In genomic region chr3:107559183-107559582, GRCm38 (mm10) we compare ENCODE assay signal across 8 mouse cellular contexts. TPM values are rescaled to one million over a fixed set of nuclear protein-coding genes. Genes with fewer than 3 reads are reported as not detected.
A peak's percentile ranks its signal among the peaks of the same experiment; 100 is the strongest.
DNase-seq lines count a peak whose midpoint lies in the region; ATAC-seq lines count a peak whose summit lies in the region.
"Had no signal": no experiment of that assay in that cellular context is flagged by ENCODE, and none has a peak within 500 bp of the region (broad histone marks: within the 10 kb centered on the region; RNA-seq: fewer than 3 reads in every experiment).

No protein-coding gene starts in this region.

- 13% methylated on average over 3 of the region's 3 CpGs for WGBS in hindbrain, embryonic 11.5 days

- DNase-seq in adrenal gland, adult (ENCODE audit: inconsistent age in 2 of 2, low spot score in 1 of 2): peak; percentile 73 to 86
- DNase-seq in cerebellum, postnatal 14 days: peak; percentile 86 to 87
- peak; percentile 27 to 46 for DNase-seq in frontal cortex, postnatal 25 days (ENCODE audit: low spot score in 2 of 2)
- peak; percentile 75 for DNase-seq in hindbrain, embryonic 11.5 days (ENCODE audit: low spot score)
- DNase-seq in layer of hippocampus, postnatal 14 days (ENCODE audit: low spot score in 2 of 2): peak; percentile 46 to 72
- peak; percentile 56 for DNase-seq in lung, postnatal 25 days (ENCODE audit: low spot score)
- DNase-seq in right cerebral cortex, adult 2 months (ENCODE audit: low spot score in 2 of 2): peak; percentile 62 to 64

- peak; percentile 59 for ATAC-seq in hindbrain, embryonic 11.5 days (ENCODE audit: low FRiP score)

- H3K9me3 ChIP-seq in hindbrain, embryonic 11.5 days (ENCODE audit: control insufficient read depth, low read length): no peaks in the 10 kb centered on the region
- H3K9me3 ChIP-seq: megakaryocyte, embryonic 14.5 days had no signal

- no peak overlapping the region for H3K27ac ChIP-seq in hindbrain, embryonic 11.5 days (ENCODE audit: low read depth, low read length)

- H3K36me3 ChIP-seq in hindbrain, embryonic 11.5 days (ENCODE audit: control insufficient read depth, insufficient read depth, low read length): no peaks in the 10 kb centered on the region

- no peak overlapping the region for H3K4me3 ChIP-seq in hindbrain, embryonic 11.5 days (ENCODE audit: low read depth, low read length)
- H3K4me3 ChIP-seq: megakaryocyte, embryonic 14.5 days had no signal

- 0 out of 2 replicates have a peak, but pooled peaks cover 2% of the 10 kb centered on the region for H3K27me3 ChIP-seq in hindbrain, embryonic 11.5 days (ENCODE audit: control insufficient read depth, insufficient read depth, low read length)

- H3K4me2 ChIP-seq in hindbrain, embryonic 11.5 days (replicated peaks; ENCODE audit: low read depth, low read length): no peak overlapping the region

- H3K9ac ChIP-seq in hindbrain, embryonic 11.5 days (ENCODE audit: low read depth, low read length): no peak overlapping the region

- no peaks in the 10 kb centered on the region for H3K4me1 ChIP-seq in hindbrain, embryonic 11.5 days (replicated peaks; ENCODE audit: control insufficient read depth, insufficient read depth, low read length)

RNA-seq across cellular contexts. Expression of gene Ubl4b, which starts 4.3 kb away (rescaled TPM):
- polyA plus RNA-seq in hindbrain, embryonic 11.5 days (2014; fragmentation: Nextera tagmentation; extraction: Ambion mirVana): not detected in 2 replicates
- total RNA-seq in layer of hippocampus, postnatal 14 days (2021): not detected

RNA-seq across cellular contexts. Expression of gene Alx3, which starts 35.6 kb away (rescaled TPM):
- 0.73 and 1.5 TPM in 2 replicates for polyA plus RNA-seq in hindbrain, embryonic 11.5 days (2014; fragmentation: Nextera tagmentation; extraction: Ambion mirVana)
- under 1 TPM; 0.69 to 0.85 TPM for total RNA-seq in layer of hippocampus, postnatal 14 days (2021)

RNA-seq across cellular contexts. Expression of gene Slc6a17, which starts 41.4 kb away (rescaled TPM):
- polyA plus RNA-seq in hindbrain, embryonic 11.5 days (2014; fragmentation: Nextera tagmentation; extraction: Ambion mirVana): 1.9 and 3.5 TPM in 2 replicates
- 100 to 1,000 TPM; 281 to 304 TPM for total RNA-seq in layer of hippocampus, postnatal 14 days (2021)

Comparison
In these comparisons a context has a peak if more than half of its experiments do, and no peak if none do; other contexts are left out.
1. DNase-seq: peak in every context shown above with its lines; median percentile 86 in cerebellum, postnatal 14 days; 80 in adrenal gland, adult; 75 in hindbrain, embryonic 11.5 days; 63 in right cerebral cortex, adult 2 months; 59 in layer of hippocampus, postnatal 14 days; 56 in lung, postnatal 25 days; 36 in frontal cortex, postnatal 25 days.